Mouse (Mus musculus) small intestine, adult 2 months (tissue): ENCODE results near the gene Lims1.

Experiments used
- CTCF ChIP-seq: fragments of 200-500 bp; IDR thresholded peaks from 2 replicates; pipeline ENCODE4 v1.5.1; 2012; ENCODE audit warnings: low read depth, mild to moderate bottlenecking, control low read depth, inconsistent platforms, low read length, moderate library complexity, mixed read lengths; ENCODE audit not compliant: insufficient replicate concordance, insufficient read length; ENCODE audit errors: extremely low read depth
- POLR2A ChIP-seq: fragments of 200-500 bp; IDR thresholded peaks from 2 replicates; pipeline ENCODE4 v1.6.1; 2012; ENCODE audit warnings: low read depth, mild to moderate bottlenecking, control low read depth, inconsistent platforms, low read length, moderate library complexity

DNA sequence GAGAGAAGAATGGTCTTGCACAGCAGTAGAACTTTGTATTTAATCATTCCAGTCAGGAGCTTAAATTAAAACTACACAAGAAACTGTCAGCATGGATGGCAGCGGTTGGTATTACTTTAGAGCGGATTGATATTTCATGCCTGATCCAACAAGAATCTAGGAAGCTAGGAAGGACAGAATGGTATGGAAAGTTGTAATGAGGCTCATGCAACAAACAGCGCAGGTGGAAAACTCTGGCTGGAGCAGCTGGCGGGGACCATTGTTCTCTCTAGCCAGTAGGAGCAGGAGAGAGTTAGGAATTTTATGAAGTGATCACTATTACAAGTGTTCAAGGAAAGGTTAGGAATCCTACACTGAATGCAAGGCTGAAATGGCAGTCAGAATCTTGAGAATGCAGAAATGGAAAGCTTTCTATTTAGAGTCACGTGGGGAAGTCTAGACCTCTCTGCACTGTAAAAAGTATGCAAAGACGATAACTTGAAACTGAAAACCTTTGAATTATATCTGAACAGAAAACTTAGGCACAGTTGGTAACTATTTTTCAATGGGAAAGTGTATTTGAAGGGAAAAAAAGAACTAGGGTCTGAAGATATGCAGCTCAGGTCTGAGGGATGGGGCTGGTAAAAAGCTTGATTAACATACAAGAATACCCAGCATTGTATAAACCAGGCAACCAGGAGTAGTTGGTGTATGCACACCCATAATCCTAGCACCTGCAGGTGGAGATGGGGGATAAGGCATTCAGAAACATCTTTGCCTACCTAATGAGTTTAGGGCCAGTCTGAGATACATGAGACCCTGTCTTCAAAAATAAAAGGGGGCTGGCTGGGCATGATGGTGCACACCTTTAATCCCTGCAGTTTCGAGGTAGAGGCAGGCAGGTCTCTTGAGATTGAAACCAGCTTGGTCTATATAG is 45.8 kb downstream of the Lims1 start:
- TF ChIP-seq CTCF (no peak), POLR2A (no peak)
